Mouse (Mus musculus): ENCODE data around the gene Fez1.

The Fez1 gene

GRCm38 (mm10) chr9:36890552-36890951 lies 68.9 kb downstream of the Fez1 start:
- peak; percentile 83 for DNase-seq (ENCODE audit: low read depth, low spot score)

- DNase-seq (ENCODE audit: low read depth, low spot score), result no peak
Measured at GRCm38 (mm10) chr9:36893413-36893990, 71.8 kb downstream of the Fez1 start.

GRCm38 (mm10) chr9:36894242-36894641 lies 72.6 kb downstream of the Fez1 start:
- DNase-seq (ENCODE audit: low read depth, low spot score), result no peak

GRCm38 (mm10) chr9:36895009-36895693 lies 73.5 kb downstream of the Fez1 start:
- peak; percentile 77 for DNase-seq (ENCODE audit: low read depth, low spot score)

DNA sequence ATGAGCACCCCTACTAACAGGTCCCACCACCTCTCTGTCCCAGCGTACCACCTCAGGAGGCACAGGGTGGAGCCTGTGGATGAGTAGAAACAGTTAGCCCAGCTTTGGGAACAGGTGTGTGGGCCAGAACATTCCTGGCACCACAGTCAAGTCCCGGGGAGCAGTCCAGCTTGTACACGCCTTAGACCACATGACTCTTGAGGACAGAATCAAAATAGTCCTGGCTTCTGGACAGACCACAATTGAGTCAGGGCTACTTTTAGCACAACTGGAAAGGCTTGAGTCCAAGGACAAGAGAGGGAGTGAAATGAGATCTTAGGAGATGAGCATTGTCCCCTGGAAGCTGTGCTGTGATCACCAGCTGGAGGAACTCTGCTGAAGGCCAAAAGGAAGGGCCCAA lies 76.9 kb downstream of the Fez1 start:
- no peak for DNase-seq (ENCODE audit: low read depth, low spot score)

DNA sequence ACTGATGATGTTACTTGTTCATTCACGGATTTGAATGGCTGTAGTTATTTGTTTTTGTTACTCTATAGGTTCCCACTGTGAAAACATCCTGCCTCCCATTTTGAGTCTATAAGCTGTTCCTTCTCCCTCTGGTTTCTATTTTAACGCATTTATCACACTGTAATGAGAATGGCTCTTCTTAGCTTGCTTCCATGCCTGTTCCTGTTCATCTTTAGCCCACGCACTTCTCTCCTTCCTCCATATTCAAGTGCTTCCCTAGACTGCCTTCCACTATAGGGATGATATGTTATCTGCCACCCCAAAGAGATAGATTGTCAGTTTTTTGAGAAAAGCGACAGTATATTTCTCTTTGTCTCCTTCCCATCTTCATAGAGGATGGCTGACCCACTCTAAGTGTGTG lies 78.8 kb downstream of the Fez1 start:
- no peak for DNase-seq (ENCODE audit: low read depth, low spot score)

DNA sequence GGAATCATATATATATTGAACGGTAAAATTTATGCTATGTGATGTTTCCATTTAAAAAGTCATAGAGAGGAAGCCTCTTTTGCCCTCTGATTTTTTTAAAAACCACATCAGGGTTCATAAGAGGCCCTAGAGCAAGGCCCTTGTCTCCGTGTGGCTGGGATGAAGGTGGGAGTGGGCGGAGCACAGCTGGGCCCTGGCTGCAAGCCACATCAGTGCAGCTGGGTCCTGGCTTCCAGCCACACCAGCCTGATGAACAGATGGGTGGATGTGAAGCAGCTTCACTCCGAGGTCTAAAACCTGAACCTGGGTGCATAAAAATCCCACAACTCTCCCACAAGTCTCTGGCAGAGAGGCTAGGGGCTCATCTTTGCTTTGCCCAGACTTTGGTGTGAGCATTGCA lies 83.8 kb downstream of the Fez1 start:
- no peak for DNase-seq (ENCODE audit: low read depth, low spot score)

- DNase-seq (ENCODE audit: low read depth, low spot score), result peak; percentile 83
Measured at GRCm38 (mm10) chr9:36916362-36916761, 94.7 kb downstream of the Fez1 start.

GRCm38 (mm10) chr9:36916915-36917314 lies 95.3 kb downstream of the Fez1 start:
- peak; percentile 35 for DNase-seq (ENCODE audit: low read depth, low spot score)

DNA sequence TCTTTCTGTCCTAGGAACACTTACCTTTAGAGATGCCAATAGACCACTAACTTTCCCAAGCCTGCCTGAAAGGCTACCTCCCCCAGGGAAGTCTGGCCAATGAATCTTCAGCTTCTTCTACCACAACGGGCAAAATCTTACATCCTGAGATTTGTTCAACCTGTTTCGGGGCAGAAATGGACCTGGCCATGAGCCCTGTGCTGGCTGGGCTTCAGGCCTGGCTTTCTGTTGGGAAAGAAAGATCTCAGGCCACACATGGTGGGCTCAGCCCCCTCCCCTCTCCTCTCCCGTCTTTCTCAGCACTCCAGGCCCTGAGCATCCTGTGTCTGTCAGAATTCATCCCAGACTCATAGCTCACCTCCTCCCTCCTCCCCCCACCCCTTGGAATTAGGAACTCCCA lies 96.9 kb downstream of the Fez1 start:
- DNase-seq (ENCODE audit: low read depth, low spot score), result no peak

GRCm38 (mm10) chr9:36919472-36919871 lies 97.8 kb downstream of the Fez1 start:
- no peak for DNase-seq (ENCODE audit: low read depth, low spot score)

DNA sequence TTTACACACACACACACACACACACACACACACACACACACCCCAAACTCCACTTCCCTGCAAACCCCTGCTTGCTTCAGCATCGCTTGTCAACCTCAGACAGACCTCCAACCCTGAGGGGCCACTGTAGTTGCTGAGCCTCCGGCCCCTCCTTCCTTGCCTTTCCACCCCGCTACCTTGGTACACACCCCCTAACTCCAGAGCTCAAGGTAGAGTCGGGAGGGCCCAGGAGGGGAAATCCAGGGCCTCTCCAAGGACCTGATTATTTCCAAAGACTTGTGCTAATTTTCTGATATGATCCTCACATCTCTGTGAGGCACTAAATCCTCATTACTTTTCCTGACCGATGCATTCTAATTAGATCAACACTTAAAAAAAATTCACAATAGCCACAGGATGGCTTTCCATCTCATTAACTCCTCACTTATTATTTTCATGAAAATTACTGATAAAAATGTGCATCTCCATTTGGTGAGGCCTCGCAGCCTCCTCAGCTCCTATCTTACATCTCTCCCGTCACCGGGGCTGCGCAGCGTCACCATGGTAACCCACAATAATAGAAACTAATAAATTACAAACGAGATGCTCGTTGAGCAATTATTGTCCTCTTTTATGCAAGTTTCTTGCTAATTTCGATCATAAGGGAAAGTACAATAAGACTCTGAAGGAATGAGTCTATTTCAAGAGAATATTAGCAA lies 100.2 kb downstream of the Fez1 start:
- no peak for DNase-seq (ENCODE audit: low read depth, low spot score)

DNA sequence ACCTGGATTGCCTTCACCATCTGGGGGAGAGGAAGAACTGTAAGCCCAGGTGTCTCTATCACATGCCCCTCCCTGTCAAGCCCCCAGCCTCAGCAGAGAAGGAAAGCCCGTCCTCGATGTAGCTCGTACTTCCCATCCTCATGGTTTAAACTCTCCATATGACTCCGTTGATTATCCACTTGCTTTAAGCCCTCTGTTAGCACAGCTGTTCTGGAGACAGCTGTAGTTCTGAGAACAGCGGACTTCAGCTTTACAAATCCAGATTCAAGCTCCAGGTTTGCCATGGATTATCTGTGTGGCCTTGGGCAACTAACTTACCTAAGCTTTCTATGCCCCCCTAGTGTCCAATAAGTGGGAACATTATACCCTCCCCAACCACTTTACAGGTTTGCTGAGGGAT lies 102.1 kb downstream of the Fez1 start:
- DNase-seq (ENCODE audit: low read depth, low spot score), result no peak

Data from ZHBTc4 (cell line).